Mouse (Mus musculus) E14TG2a.4 (cell line): ENCODE data around the gene E2f2.

Experiments used
- H3K27me3 ChIP-seq: 2 replicates; pipeline ENCODE4 v1.6.1; 2014; ENCODE audit warnings: low read length, control low read depth; ENCODE audit not compliant: insufficient read depth
- H3K36me3 ChIP-seq: 2 replicates; pipeline ENCODE4 v1.6.1; 2014; ENCODE audit warnings: low read length, control low read depth; ENCODE audit not compliant: insufficient read depth
- H3K4me1 ChIP-seq: replicated peaks from 2 replicates; pipeline ENCODE4 v1.6.1; 2014; ENCODE audit warnings: low read depth, low read length, control low read depth
- H3K4me3 ChIP-seq: replicated peaks from 2 replicates; pipeline ENCODE4 v1.5.1; 2014; ENCODE audit warnings: mild to moderate bottlenecking, low read length
- H3K9me3 ChIP-seq: 2 replicates; pipeline ENCODE4 v1.6.1; 2014; ENCODE audit warnings: low read length, control low read depth
- CTCF ChIP-seq: conservative IDR thresholded peaks from 2 replicates; pipeline ENCODE4 v1.5.1; 2014; ENCODE audit warnings: low read length
- NANOG ChIP-seq: IDR thresholded peaks from 2 replicates; pipeline ENCODE4 v1.6.1; 2014; ENCODE audit warnings: borderline replicate concordance, low read length, mixed read lengths
- POU5F1 ChIP-seq: IDR thresholded peaks from 2 replicates; pipeline ENCODE4 v1.6.1; 2014; ENCODE audit warnings: low read length, borderline replicate concordance

E2f2 gene

GRCm38 (mm10) chr4:136244208-136244607 lies 72.0 kb downstream of the E2f2 start:
- no peak for TF ChIP-seq CTCF
- no peak for TF ChIP-seq NANOG
- TF ChIP-seq POU5F1: no peak
- no peak overlapping the region for H3K4me3 ChIP-seq

More at GRCm38 (mm10) chr4:136244208-136244607, 72.0 kb downstream of the E2f2 start:
- no peaks in the 10 kb centered on the region for H3K27me3 ChIP-seq
- peaks cover 71% of the 10 kb centered on the region for H3K4me1 ChIP-seq
- peaks cover 54% of the 10 kb centered on the region for H3K36me3 ChIP-seq
- H3K9me3 ChIP-seq: peaks cover 1% of the 10 kb centered on the region
